Mouse (Mus musculus) bone marrow, adult 2 months (tissue): ENCODE data around the gene 1500015O10Rik.

Source experiments
- CTCF ChIP-seq: fragments of 200-500 bp; IDR thresholded peaks from 2 replicates; pipeline ENCODE4 v1.5.1; 2011; ENCODE audit warnings: low read length, control low read depth; ENCODE audit not compliant: control insufficient read depth, insufficient read depth
- POLR2A ChIP-seq: fragments of 200-500 bp; IDR thresholded peaks from 2 replicates; pipeline ENCODE4 v1.6.1; 2011; ENCODE audit warnings: low read depth, mild to moderate bottlenecking, control low read depth, low read length, borderline replicate concordance; ENCODE audit not compliant: control insufficient read depth

- TF ChIP-seq CTCF (no peak), POLR2A (no peak)
These were observed 34.1 kb downstream of the 1500015O10Rik start for GRCm38 (mm10) chr1:43764481-43764880.
